Mouse (Mus musculus) ES-E14 (cell line): ENCODE data around the gene Slc5a10.

Experiments
- CHD2 ChIP-seq: IDR thresholded peaks from 2 replicates; pipeline ENCODE4 v1.6.1; 2014; ENCODE audit warnings: mild to moderate bottlenecking, low read depth, low read length, inconsistent platforms
- HCFC1 ChIP-seq: IDR thresholded peaks from 2 replicates; pipeline ENCODE4 v1.6.1; 2012; ENCODE audit warnings: low read length, inconsistent platforms, borderline replicate concordance; ENCODE audit not compliant: insufficient read depth
- MAFK ChIP-seq: IDR thresholded peaks from 2 replicates; pipeline ENCODE4 v1.6.1; 2014; ENCODE audit warnings: mild to moderate bottlenecking, low read depth, low read length, inconsistent platforms; ENCODE audit not compliant: insufficient read depth
- ZC3H11A ChIP-seq: IDR thresholded peaks from 2 replicates; pipeline ENCODE4 v1.6.1; 2012; ENCODE audit warnings: low read depth, mild to moderate bottlenecking, inconsistent platforms, low read length, borderline replicate concordance
- ZNF384 ChIP-seq: IDR thresholded peaks from 2 replicates; pipeline ENCODE4 v1.6.1; 2012; ENCODE audit warnings: low read depth, low read length, inconsistent platforms

GRCm38 (mm10) chr11:61701696-61702095 lies 18.9 kb downstream of the Slc5a10 start:
- TF ChIP-seq HCFC1 (no peak), MAFK (no peak), ZC3H11A (no peak), ZNF384 (no peak), CHD2 (no peak)
